Mouse (Mus musculus) splenic B cell, adult 2 months (primary cell): Measurements from ENCODE around the gene Traf1.

Source experiments
- DNase-seq: peaks from one replicate; pipeline ENCODE4 v3.0.0-alpha.2; 2011; ENCODE audit warnings: low read depth, low spot score
- H3K27me3 ChIP-seq: 2 replicates; pipeline ENCODE4 v1.6.1; 2012; ENCODE audit warnings: mild to moderate bottlenecking, low read length, moderate library complexity, mixed read lengths; ENCODE audit not compliant: control insufficient read depth, poor library complexity, insufficient read depth, severe bottlenecking
- H3K36me3 ChIP-seq: 2 replicates; pipeline ENCODE4 v1.6.1; 2012; ENCODE audit warnings: mild to moderate bottlenecking, low read length, moderate library complexity, mixed read lengths; ENCODE audit not compliant: control insufficient read depth, poor library complexity, insufficient read depth, severe bottlenecking

Gene Traf1

GRCm38 (mm10) chr2:34961481-34962036 is at the start of gene Traf1:
TSS of gene Traf1 (minus strand) at chr2:34961772.
- no peaks in the 10 kb centered on the region for H3K27me3 ChIP-seq
- H3K36me3 ChIP-seq: no peaks in the 10 kb centered on the region; the same call in none of the 2 replicates
- DNase-seq: peak; percentile 73

GRCm38 (mm10) chr2:34998956-34999355 is 37.4 kb upstream of the Traf1 start:
- no peak for DNase-seq
- Histone ChIP-seq H3K27me3 (no peaks in the 10 kb centered on the region), H3K36me3 (no peaks in the 10 kb centered on the region)

- no peak for DNase-seq
- Histone ChIP-seq H3K27me3 (no peaks in the 10 kb centered on the region), H3K36me3 (no peaks in the 10 kb centered on the region)
These were observed 34.9 kb upstream of the Traf1 start for GRCm38 (mm10) chr2:34996506-34996905.

GRCm38 (mm10) chr2:34993696-34994356 is 32.3 kb upstream of the Traf1 start:
- no peaks in the 10 kb centered on the region for H3K27me3 ChIP-seq
- DNase-seq: no peak
- H3K36me3 ChIP-seq: no peaks in the 10 kb centered on the region

GRCm38 (mm10) chr2:34992729-34993695 is 31.4 kb upstream of the Traf1 start:
- peak; percentile 41 for DNase-seq
- Histone ChIP-seq H3K27me3 (no peaks in the 10 kb centered on the region), H3K36me3 (no peaks in the 10 kb centered on the region)

- no peaks in the 10 kb centered on the region for H3K27me3 ChIP-seq
- no peaks in the 10 kb centered on the region for H3K36me3 ChIP-seq
- DNase-seq: no peak
These were observed 30.4 kb upstream of the Traf1 start for GRCm38 (mm10) chr2:34991966-34992365.

GRCm38 (mm10) chr2:34989749-34990148 is 28.2 kb upstream of the Traf1 start:
- Histone ChIP-seq H3K36me3 (no peaks in the 10 kb centered on the region), H3K27me3 (no peaks in the 10 kb centered on the region)
- DNase-seq: no peak

- Histone ChIP-seq H3K36me3 (no peaks in the 10 kb centered on the region), H3K27me3 (no peaks in the 10 kb centered on the region)
- DNase-seq: no peak
These were observed 26.0 kb upstream of the Traf1 start for GRCm38 (mm10) chr2:34987595-34987994.

- H3K27me3 ChIP-seq: no peaks in the 10 kb centered on the region
- no peak for DNase-seq
- no peaks in the 10 kb centered on the region for H3K36me3 ChIP-seq
These were observed 23.3 kb upstream of the Traf1 start for GRCm38 (mm10) chr2:34984885-34985284.

GRCm38 (mm10) chr2:34982906-34983698 is 21.5 kb upstream of the Traf1 start:
- DNase-seq: no peak
- no peaks in the 10 kb centered on the region for H3K27me3 ChIP-seq
- no peaks in the 10 kb centered on the region for H3K36me3 ChIP-seq

- H3K27me3 ChIP-seq: no peaks in the 10 kb centered on the region
- no peak for DNase-seq
- no peaks in the 10 kb centered on the region for H3K36me3 ChIP-seq
These were observed 20.6 kb upstream of the Traf1 start for GRCm38 (mm10) chr2:34982096-34982724.

- Histone ChIP-seq H3K27me3 (no peaks in the 10 kb centered on the region), H3K36me3 (no peaks in the 10 kb centered on the region)
- DNase-seq: no peak
These were observed 18.0 kb upstream of the Traf1 start for GRCm38 (mm10) chr2:34979459-34980011.

- Histone ChIP-seq H3K36me3 (no peaks in the 10 kb centered on the region), H3K27me3 (no peaks in the 10 kb centered on the region)
- no peak for DNase-seq
These were observed 16.7 kb upstream of the Traf1 start for GRCm38 (mm10) chr2:34978226-34978625.
